Mouse (Mus musculus) forebrain, embryonic 15.5 days (tissue): ENCODE results near the gene Polr2j. TPM values are rescaled to one million over a fixed set of nuclear protein-coding genes. Genes with fewer than 3 reads are reported as not detected.
"Not testable (repeated sequence)": the region's sequence is repeated elsewhere in the genome, so short reads cannot be mapped to it uniquely, and the experiment has no call there.

Experiments
- ATAC-seq: fragments of 200-750 bp; cut with Nextera tagmentation; replicated peaks from 2 replicates; pipeline ENCODE4 v1.8.0; 2017; ENCODE audit warnings: mild to moderate bottlenecking, moderate TSS enrichment, moderate library complexity
- H3K27ac ChIP-seq: fragments of 300-500 bp; sonication (generic); replicated peaks from 2 replicates; pipeline ENCODE4 v1.5.1; 2015; ENCODE audit warnings: mild to moderate bottlenecking, inconsistent platforms
- H3K27me3 ChIP-seq: fragments of 300-500 bp; sonication (generic); 2 replicates; pipeline ENCODE4 v1.6.1; 2015; ENCODE audit warnings: inconsistent platforms
- H3K36me3 ChIP-seq: fragments of 300-500 bp; sonication (generic); 2 replicates; pipeline ENCODE4 v1.6.1; 2015; ENCODE audit warnings: mild to moderate bottlenecking, inconsistent platforms
- H3K4me1 ChIP-seq: fragments of 300-500 bp; sonication (generic); 2 replicates; pipeline ENCODE4 v1.6.1; 2015; ENCODE audit warnings: inconsistent platforms
- H3K4me2 ChIP-seq: fragments of 300-500 bp; sonication (generic); replicated peaks from 2 replicates; pipeline ENCODE4 v1.6.1; 2015; ENCODE audit warnings: mild to moderate bottlenecking, inconsistent platforms
- H3K4me3 ChIP-seq: fragments of 300-500 bp; sonication (generic); 2 replicates; pipeline ENCODE4 v1.5.1; 2015; ENCODE audit warnings: mild to moderate bottlenecking, inconsistent platforms
- H3K9ac ChIP-seq: fragments of 300-500 bp; sonication (generic); replicated peaks from 2 replicates; pipeline ENCODE4 v1.6.1; 2015; ENCODE audit warnings: mild to moderate bottlenecking, inconsistent platforms
- H3K9me3 ChIP-seq: fragments of 300-500 bp; sonication (generic); 2 replicates; pipeline ENCODE4 v1.6.1; 2016; ENCODE audit warnings: inconsistent platforms
- WGBS: fragments of 180-500 bp; shearing (Covaris S2); methylation state at CpG from one replicate; pipeline ENCODE4 v1.1.7; 2015; ENCODE audit warnings: mixed read lengths; 5-methylcytosine and 5-hydroxymethylcytosine counted together
- polyA plus RNA-seq: library from polyadenylated mRNA; unstranded; fragments of >200 nt; fragmentation: Nextera tagmentation; extraction: Ambion mirVana; gene quantifications from 2 replicates; pipeline ENCODE4 v1.2.1, GENCODE M21; 2015

The Polr2j gene
- polyA plus RNA-seq, 1 experiment from 2014 or later = 230 TPM

DNA sequence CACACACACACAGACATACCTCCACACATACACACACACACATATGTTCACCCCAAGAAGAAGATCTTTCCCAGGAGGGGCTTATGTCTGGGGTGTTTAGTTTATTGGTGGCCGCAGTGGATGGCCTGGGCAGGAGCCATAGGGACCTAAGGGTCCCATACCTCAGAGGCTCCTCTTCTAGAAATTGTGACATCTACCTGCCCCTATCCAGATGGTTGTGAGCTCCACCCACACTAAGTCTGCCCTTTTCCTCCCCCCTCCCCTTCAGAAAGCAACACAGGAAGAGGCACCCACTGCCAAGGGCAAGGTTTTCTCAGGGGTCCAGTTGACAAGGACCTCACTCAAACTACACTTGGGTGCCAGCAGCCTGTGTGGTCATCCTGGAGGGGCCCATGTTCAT, 30.5 kb downstream of the Polr2j start:
- Histone ChIP-seq H3K27me3 (no peaks in the 10 kb centered on the region), H3K4me2 (no peak overlapping the region), H3K9me3 (no peaks in the 10 kb centered on the region), H3K27ac (no peak overlapping the region), H3K4me1 (no peaks in the 10 kb centered on the region), H3K9ac (no peak overlapping the region), H3K4me3 (no peak overlapping the region), H3K36me3 (peaks cover 4% of the 10 kb centered on the region; the same call in 1 of the 2 replicates)
- no peak for ATAC-seq
- 96% methylated on average over 1 of the region's 1 CpGs for WGBS

DNA sequence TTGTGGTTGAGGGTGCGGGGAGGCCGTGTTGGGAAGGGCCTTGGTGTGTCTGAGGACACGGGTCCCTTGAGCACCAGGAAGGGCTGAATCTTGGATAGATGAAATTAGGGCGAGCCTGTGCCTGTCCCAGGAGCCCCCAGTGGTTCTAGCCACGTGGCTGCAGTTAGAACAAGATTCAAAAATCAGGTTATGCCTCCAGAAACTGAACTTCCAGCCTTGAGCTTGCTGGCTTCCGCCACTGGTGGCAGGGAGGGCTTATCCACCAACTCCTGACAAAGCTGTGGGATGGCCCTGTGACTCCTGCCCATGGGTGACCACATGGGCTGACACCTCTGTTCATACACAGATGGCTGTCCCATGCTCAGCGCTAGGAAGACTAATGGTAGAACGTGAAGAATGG, 31.3 kb downstream of the Polr2j start:
- Histone ChIP-seq H3K27ac (no peak overlapping the region), H3K9ac (no peak overlapping the region), H3K27me3 (no peaks in the 10 kb centered on the region), H3K36me3 (no peaks in the 10 kb centered on the region), H3K9me3 (no peaks in the 10 kb centered on the region), H3K4me2 (no peak overlapping the region), H3K4me3 (no peak overlapping the region), H3K4me1 (no peaks in the 10 kb centered on the region)
- no peak for ATAC-seq
- 76% methylated on average over 8 of the region's 8 CpGs for WGBS

DNA sequence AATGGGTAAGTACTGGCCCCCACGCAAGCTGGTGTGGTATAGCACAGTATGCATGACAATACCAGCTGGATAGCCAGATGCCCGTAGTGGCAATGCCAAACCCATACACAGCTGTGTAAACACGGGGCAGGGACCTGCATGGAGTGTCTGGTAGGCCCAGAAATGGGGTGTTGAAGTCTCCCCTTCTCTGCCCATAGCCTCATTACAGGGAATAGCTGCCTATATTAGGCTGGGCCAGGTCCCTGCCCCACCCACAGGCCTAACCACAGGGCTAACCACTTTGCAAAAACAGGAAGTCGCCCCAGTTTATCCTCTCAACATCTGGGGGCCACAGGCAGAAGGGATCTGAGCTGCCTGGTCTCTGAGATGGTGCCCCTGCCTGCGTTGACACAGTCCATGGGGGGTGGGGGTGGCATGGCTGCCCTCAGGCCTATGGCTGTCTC, 32.7 kb downstream of the Polr2j start:
- not testable (repeated sequence) for H3K4me1 ChIP-seq, H3K9me3 ChIP-seq, H3K27me3 ChIP-seq, H3K9ac ChIP-seq, H3K4me3 ChIP-seq, H3K27ac ChIP-seq, H3K36me3 ChIP-seq, ATAC-seq, H3K4me2 ChIP-seq
- WGBS = 76% methylated on average over 5 of the region's 5 CpGs

DNA sequence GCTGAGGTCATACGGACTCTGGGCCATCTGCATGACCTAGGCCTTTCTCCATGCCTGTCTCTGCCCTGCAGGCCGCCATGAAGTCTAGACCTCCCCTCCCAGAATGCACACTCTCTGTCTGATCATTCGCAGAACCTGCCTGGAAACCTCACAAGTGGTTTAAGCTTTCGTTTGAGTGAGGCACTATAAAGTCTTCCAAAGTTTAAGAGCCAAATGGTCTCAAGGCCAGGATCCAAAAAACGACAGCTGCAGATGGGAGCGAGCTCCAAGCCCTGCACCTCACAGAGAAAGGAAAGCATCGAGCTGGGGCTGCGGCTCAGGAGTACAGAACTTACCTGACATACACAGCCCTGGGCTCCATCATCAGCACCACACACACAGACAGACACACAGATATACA, 35.9 kb downstream of the Polr2j start:
- no peaks in the 10 kb centered on the region for H3K4me1 ChIP-seq
- no peak overlapping the region for H3K9ac ChIP-seq
- no peaks in the 10 kb centered on the region for H3K36me3 ChIP-seq
- no peak overlapping the region for H3K27ac ChIP-seq
- H3K27me3 ChIP-seq = no peaks in the 10 kb centered on the region
- ATAC-seq = no peak
- no peak overlapping the region for H3K4me2 ChIP-seq
- no peak overlapping the region for H3K4me3 ChIP-seq
- H3K9me3 ChIP-seq = no peaks in the 10 kb centered on the region
- WGBS = 77% methylated on average over 8 of the region's 8 CpGs

DNA sequence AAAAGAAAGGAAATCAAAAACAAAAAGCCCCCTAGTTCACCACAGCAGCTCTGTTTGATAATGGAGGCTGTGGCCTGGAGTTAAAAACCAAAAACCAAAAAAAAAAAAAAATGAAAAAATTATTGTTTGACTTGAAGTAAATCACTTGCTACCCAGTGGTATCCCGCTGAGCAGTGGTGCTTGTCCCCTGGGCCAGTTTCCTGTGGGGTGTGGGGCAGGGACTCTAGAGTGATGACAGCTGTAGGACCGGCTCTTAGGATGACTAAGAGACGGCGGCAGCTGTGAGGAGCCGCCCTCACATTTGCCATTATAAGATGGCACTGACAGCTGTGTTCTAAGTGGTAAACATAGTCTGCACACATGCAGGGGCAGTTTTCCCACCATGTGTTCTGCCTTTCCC, 39.0 kb downstream of the Polr2j start:
- WGBS = 90% methylated on average over 5 of the region's 5 CpGs
- Histone ChIP-seq H3K4me2 (no peak overlapping the region), H3K4me3 (no peak overlapping the region), H3K9me3 (no peaks in the 10 kb centered on the region), H3K4me1 (no peaks in the 10 kb centered on the region), H3K36me3 (no peaks in the 10 kb centered on the region), H3K27ac (no peak overlapping the region), H3K27me3 (no peaks in the 10 kb centered on the region), H3K9ac (no peak overlapping the region)
- ATAC-seq = no peak

DNA sequence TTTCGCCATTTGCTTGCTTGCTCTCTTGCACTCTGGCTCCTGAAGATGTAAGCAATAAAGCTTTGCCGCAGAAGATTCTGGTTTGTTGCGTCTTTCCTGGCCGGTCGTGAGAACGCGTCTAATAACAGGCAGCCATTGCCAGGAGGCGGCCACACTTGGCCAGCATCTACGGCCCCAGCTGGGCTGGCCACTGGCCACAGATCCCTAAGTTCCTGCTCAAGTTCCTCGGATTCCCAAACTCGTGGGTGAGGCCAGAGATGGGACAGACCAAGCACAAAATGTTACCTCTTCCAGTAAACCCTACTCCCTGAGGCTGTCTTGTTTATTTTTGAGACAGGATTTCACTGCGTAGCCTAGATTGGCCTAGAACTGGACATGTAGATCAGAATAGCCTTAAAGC, 43.7 kb downstream of the Polr2j start:
- not testable (repeated sequence) for ATAC-seq, H3K27ac ChIP-seq, H3K4me2 ChIP-seq, H3K9ac ChIP-seq, H3K4me3 ChIP-seq, H3K9me3 ChIP-seq, H3K27me3 ChIP-seq, H3K36me3 ChIP-seq, H3K4me1 ChIP-seq
- 88% methylated on average over 11 of the region's 12 CpGs for WGBS

DNA sequence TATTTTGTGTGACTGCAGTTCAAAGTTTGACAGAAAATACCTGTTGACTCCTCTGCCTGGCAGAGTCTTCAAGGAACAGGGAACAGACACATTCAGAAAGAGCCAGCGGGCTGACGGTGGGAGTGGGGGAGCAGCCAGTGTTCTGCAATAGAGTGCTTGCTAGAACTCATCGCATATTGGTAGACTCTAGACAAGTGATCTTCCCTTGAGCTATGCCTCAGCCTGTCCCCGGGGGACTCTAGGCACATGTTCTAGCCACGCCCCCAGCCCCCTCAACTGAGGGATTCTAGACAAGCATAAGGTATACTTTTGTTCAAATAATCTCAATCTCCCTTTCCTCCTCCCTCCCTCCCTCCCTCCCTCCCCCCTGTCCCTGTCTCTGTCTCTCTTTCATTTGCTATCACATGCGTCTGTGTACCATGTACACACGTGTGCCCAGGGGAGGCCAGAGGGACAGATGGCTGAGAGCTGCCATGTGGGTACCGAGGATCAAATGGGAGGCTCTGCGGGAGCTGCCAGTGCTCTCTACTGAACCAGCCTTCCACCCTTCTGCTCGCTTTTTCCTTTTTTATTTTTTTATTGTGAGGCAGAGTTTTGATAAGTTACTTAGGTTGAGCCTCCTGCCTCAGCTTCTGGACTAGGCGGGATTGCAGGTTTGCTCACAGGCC, 47.5 kb downstream of the Polr2j start:
- no peak overlapping the region for H3K4me3 ChIP-seq
- ATAC-seq = peak; percentile 35; the same call in 1 of the 2 replicates

DNA sequence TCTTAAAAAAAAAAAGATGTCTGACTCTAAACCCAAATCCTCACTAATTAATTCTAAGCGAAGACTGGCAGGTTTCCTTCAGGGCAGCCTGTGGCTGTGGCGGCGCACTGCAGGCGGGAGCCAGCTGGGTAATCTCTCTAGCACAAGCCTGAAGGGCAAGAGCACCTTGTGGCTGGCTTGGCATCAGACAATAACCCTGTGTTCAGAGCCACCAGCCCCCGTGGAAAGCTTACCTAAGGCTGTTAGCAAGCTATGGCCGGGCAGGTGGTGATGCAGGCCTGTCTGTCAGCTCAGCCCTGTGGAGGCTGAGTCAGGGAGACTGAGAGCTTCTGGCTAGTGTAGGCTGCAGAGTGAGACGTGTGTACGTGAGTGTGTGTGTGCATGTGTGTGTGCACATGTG, 48.8 kb downstream of the Polr2j start:
- Histone ChIP-seq H3K4me3 (no peak overlapping the region), H3K9ac (no peak overlapping the region), H3K27me3 (no peaks in the 10 kb centered on the region), H3K4me1 (peaks cover 13% of the 10 kb centered on the region), H3K4me2 (no peak overlapping the region), H3K9me3 (no peaks in the 10 kb centered on the region), H3K36me3 (peaks cover 12% of the 10 kb centered on the region), H3K27ac (no peak overlapping the region; the same call in 1 of the 2 replicates)
- no peak for ATAC-seq
- WGBS = 76% methylated on average over 8 of the region's 8 CpGs

More for the DNA sequence above, 47.5 kb downstream of the Polr2j start:
- no peaks in the 10 kb centered on the region for H3K27me3 ChIP-seq
- peaks cover 12% of the 10 kb centered on the region for H3K36me3 ChIP-seq
- H3K9me3 ChIP-seq = no peaks in the 10 kb centered on the region
- 0 out of 2 replicates have a peak overlapping the region, but pooled peaks have one; percentile 3 for H3K27ac ChIP-seq
- 80% methylated on average over 11 of the region's 11 CpGs for WGBS
- 0 out of 2 replicates have a peak, but pooled peaks cover 3% of the 10 kb centered on the region for H3K4me1 ChIP-seq
- H3K9ac ChIP-seq = no peak overlapping the region
- no peak overlapping the region for H3K4me2 ChIP-seq

DNA sequence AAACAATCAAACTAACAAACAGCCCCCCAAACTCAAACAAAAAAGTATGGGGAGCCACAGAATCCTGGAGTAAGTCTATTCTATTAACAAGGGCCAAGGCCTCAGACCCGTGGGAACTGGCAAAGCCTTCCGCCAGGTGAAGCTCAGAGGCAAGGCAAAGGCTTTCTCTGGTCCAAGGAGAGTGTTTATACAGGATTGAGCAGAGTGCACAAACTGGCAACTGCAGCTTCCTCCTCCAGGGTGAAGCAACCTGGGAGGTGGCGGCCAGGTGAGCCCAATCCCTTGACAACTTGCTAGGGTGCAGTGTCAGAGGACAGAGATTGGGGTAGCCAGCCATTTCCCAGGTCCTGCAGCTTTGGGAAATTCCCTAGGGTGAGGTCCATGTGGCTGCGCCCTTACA, 50.9 kb downstream of the Polr2j start:
- no peak for ATAC-seq
- Histone ChIP-seq H3K27ac (no peak overlapping the region), H3K4me1 (peaks cover 30% of the 10 kb centered on the region), H3K9ac (no peak overlapping the region), H3K9me3 (no peaks in the 10 kb centered on the region), H3K4me2 (no peak overlapping the region), H3K27me3 (no peaks in the 10 kb centered on the region; the same call in 1 of the 2 replicates), H3K36me3 (peaks cover 12% of the 10 kb centered on the region), H3K4me3 (no peak overlapping the region)
- WGBS = 93% methylated on average over 4 of the region's 4 CpGs

DNA sequence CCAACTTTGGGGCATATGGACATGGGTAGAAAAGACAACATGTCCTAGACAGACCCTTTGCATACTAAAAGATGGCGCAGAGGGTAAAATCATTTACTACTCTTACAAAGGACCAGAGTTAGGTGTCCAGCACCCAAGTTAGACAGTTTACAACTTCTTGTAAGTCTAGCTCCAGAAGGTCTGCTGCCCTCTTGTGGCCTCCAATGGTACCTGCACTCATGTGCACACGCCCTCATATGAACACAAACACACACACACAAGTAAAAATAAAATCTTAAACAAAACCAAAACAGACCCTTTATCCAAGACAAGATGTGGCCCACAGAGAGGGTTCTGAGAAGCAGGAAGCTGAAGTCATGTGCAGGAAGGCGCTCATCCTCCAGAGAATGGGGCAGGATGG, 51.6 kb downstream of the Polr2j start:
- H3K4me1 ChIP-seq = peaks cover 31% of the 10 kb centered on the region
- 92% methylated on average over 3 of the region's 3 CpGs for WGBS
- peaks cover 12% of the 10 kb centered on the region for H3K36me3 ChIP-seq
- no peaks in the 10 kb centered on the region for H3K9me3 ChIP-seq
- no peak overlapping the region for H3K4me3 ChIP-seq
- no peak overlapping the region for H3K9ac ChIP-seq
- no peak for ATAC-seq
- H3K4me2 ChIP-seq = no peak overlapping the region
- H3K27me3 ChIP-seq = no peaks in the 10 kb centered on the region; the same call in 1 of the 2 replicates
- no peak overlapping the region for H3K27ac ChIP-seq

DNA sequence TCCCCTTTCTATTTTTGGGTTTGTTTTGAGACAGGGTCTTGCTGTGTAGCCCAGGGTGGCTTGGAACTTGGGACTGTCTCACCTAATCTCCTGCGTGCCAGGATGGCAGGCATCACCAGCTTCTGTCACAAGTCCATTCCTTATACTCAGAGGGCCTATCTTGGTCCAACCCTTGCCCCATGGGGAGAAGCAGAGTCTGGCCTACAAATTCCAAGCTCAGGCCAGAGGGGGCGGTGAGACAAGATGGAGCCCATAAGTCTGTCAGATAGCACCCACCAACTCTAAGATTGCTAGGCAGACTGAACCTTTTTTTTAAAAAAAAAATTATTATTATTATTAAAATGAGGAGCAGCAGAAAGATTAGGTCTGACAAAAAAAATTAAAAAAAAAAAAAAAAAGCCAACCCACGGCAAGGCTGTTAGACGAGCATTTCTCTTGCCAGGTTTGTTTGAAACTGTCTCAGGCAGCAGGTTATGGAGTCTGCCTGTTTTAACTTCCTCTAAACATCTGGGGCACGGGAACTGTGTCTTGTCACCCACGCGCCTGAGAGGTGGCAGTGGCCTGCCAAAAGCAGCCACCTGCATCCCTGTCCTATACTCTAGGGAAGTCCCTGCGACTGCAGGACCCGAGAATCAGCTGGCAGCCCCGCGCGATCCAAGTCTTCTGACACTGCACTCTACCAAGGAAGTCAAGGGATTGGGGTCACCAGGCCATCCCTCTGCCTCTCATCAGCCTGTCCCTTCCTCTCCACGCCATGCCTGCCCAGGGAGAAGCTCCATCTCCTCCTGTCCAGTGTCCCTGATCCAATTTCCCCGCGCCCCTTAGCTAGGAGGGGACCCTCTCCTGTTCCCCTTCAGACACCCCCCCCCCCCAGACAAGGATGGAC, 53.4 kb downstream of the Polr2j start:
- no peaks in the 10 kb centered on the region; the same call in 1 of the 2 replicates for H3K27me3 ChIP-seq
- peak overlapping the region; percentile 95 for H3K4me2 ChIP-seq
- H3K9me3 ChIP-seq = no peaks in the 10 kb centered on the region
- H3K4me1 ChIP-seq = peaks cover 44% of the 10 kb centered on the region
- 9% methylated on average over 15 of the region's 15 CpGs for WGBS
- H3K9ac ChIP-seq = peak overlapping the region; percentile 79
- peak overlapping the region; percentile 68 for H3K4me3 ChIP-seq
- ATAC-seq = peak; percentile 39; the same call in 1 of the 2 replicates
- H3K36me3 ChIP-seq = peaks cover 12% of the 10 kb centered on the region
- peak overlapping the region; percentile 83 for H3K27ac ChIP-seq
